Mouse (Mus musculus): ENCODE results near the gene Actl11. TPM values are rescaled to one million over a fixed set of nuclear protein-coding genes. Genes with fewer than 3 reads are reported as not detected.

Actl11 gene
- polyA plus RNA-seq, 1 experiment, result not detected

DNA sequence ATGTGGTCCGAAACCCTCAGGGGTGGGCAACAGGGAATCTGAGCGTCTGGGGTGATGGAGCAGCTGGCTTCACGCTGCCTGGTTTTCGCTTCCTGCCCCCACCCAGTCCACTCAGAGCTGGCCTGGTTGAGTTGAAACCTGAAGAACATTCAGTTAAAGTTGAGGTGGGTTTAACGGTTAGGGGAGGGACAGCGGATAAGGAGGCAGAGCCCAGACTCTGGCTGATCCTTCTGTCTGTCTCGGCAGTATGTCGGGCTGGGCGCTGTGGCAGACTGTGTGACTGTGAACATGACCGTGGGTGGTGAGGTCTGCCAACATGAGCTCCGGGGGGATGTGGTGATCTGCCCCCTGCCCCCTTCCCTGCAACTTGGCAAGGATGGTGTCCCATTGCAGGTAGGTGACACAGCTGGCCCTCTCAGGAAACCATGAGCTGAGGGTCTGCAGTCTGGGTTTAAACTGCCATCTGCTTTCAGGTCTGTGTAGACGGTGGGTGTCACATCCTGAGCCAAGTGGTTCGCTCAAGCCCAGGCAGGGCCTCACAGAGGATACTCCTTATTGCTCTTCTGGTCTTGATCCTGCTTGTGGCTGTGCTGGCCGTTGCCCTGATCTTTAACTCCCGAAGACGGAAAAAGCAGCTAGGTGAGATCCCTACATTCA lies 13.4 kb upstream of the Actl11 start:
- Histone ChIP-seq H3K36me3 (ENCODE audit: control insufficient read depth, insufficient read depth) (no peaks in the 10 kb centered on the region), H3K27me3 (ENCODE audit: control insufficient read depth, insufficient read depth, insufficient read length) (peaks cover 16% of the 10 kb centered on the region), H3ac (ENCODE audit: control insufficient read depth, insufficient read length, low read depth) (no peak overlapping the region), H3K4me3 (ENCODE audit: insufficient read depth, poor library complexity, severe bottlenecking) (no peak overlapping the region), H3K79me3 (ENCODE audit: low read depth) (no peaks in the 10 kb centered on the region), H3K79me2 (ENCODE audit: control insufficient read depth, insufficient read depth) (no peaks in the 10 kb centered on the region)
- TF ChIP-seq USF1 (IDR thresholded peaks at IDR 0.05; ENCODE audit: low read depth) (no peak), MYOG (IDR thresholded peaks at IDR 0.05; ENCODE audit: control insufficient read depth, extremely low read depth, insufficient read length) (no peak), FOSL1 (IDR thresholded peaks at IDR 0.05; ENCODE audit: insufficient read depth, low read length, poor library complexity, severe bottlenecking) (no peak), MAX (IDR thresholded peaks at IDR 0.05) (no peak), MYOD1 (IDR thresholded peaks at IDR 0.05; ENCODE audit: control insufficient read depth, insufficient read length, low read depth) (no peak), CTCF (IDR thresholded peaks at IDR 0.05; ENCODE audit: control insufficient read depth, insufficient read depth, insufficient read length) (no peak), CEBPB (IDR thresholded peaks at IDR 0.05; ENCODE audit: low read depth) (no peak)

DNA sequence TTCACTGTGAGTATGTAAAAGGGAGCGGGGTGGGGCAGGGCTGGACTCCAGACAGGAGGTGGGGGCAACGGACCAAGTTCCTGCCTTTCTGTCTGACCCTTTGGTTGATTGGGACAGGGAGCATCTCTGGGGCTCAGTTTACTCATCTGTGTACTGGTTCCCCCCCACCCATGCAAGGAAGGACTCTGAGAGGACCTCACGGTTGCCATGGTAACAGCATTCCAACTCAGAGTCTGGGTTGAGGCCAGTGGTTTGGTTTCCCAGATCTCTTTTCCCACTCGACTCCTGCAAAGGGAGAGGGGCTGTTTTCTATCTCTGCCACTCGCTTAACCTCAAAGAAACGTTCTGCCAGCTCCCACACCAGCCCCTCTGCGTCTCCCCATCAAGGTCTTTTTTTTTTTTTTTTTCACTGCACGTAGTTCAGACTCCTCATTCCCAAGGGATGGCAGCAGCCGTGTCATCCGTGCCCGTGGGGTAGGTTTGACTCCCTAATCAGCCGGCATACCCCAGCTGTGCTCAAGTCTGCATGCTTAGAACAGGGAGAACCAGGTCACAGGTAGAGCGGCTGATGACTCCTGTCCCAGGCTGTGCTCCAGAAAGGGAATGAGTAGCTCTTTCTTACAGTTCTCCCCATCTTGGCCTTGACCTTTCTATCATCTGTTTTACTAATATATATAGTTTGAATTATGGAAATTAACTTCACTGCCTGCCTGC lies 10.2 kb upstream of the Actl11 start:
- peaks cover 11% of the 10 kb centered on the region for H3K27me3 ChIP-seq (ENCODE audit: control insufficient read depth, insufficient read depth, insufficient read length)
- no peaks in the 10 kb centered on the region for H3K36me3 ChIP-seq (ENCODE audit: control insufficient read depth, insufficient read depth)
- H3ac ChIP-seq (ENCODE audit: control insufficient read depth, insufficient read length, low read depth), result no peak overlapping the region
- TF ChIP-seq CTCF (IDR thresholded peaks at IDR 0.05; ENCODE audit: control insufficient read depth, insufficient read depth, insufficient read length) (no peak), USF1 (IDR thresholded peaks at IDR 0.05; ENCODE audit: low read depth) (no peak), CEBPB (IDR thresholded peaks at IDR 0.05; ENCODE audit: low read depth) (no peak), FOSL1 (IDR thresholded peaks at IDR 0.05; ENCODE audit: insufficient read depth, low read length, poor library complexity, severe bottlenecking) (no peak), MYOG (IDR thresholded peaks at IDR 0.05; ENCODE audit: control insufficient read depth, extremely low read depth, insufficient read length) (no peak), MYOD1 (IDR thresholded peaks at IDR 0.05; ENCODE audit: control insufficient read depth, insufficient read length, low read depth) (no peak), MAX (IDR thresholded peaks at IDR 0.05) (no peak)
- H3K4me3 ChIP-seq (ENCODE audit: insufficient read depth, poor library complexity, severe bottlenecking), result no peak overlapping the region
- H3K79me3 ChIP-seq (ENCODE audit: low read depth), result no peaks in the 10 kb centered on the region
- H3K79me2 ChIP-seq (ENCODE audit: control insufficient read depth, insufficient read depth), result no peaks in the 10 kb centered on the region

DNA sequence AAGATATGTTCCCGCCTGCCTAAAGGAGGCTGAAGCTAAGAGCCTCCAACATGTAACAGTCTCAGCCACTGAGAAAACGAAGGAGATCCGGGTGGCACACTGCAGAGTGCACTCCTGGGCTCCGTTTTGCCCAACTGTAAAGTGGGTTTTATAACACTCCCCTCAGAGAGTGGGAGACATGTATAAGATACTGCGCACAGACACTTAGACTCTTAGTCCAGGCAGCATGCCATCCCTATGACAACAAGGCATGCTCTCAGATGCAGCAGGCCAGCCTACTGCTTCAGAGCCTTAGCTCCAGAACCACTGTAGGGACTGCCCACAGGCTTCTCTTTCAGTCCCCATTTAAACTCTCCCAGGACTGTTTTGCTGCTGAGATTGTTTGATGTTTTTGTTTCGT lies 9.4 kb upstream of the Actl11 start:
- H3K79me3 ChIP-seq (ENCODE audit: low read depth), result no peaks in the 10 kb centered on the region
- H3K36me3 ChIP-seq (ENCODE audit: control insufficient read depth, insufficient read depth), result no peaks in the 10 kb centered on the region
- no peaks in the 10 kb centered on the region for H3K79me2 ChIP-seq (ENCODE audit: control insufficient read depth, insufficient read depth)
- no peak for TF ChIP-seq CTCF (IDR thresholded peaks at IDR 0.05; ENCODE audit: control insufficient read depth, insufficient read depth, insufficient read length)
- TF ChIP-seq CEBPB (IDR thresholded peaks at IDR 0.05; ENCODE audit: low read depth), result no peak
- no peak for TF ChIP-seq FOSL1 (IDR thresholded peaks at IDR 0.05; ENCODE audit: insufficient read depth, low read length, poor library complexity, severe bottlenecking)
- TF ChIP-seq MAX (IDR thresholded peaks at IDR 0.05), result no peak
- no peak for TF ChIP-seq MYOG (IDR thresholded peaks at IDR 0.05; ENCODE audit: control insufficient read depth, extremely low read depth, insufficient read length)
- TF ChIP-seq MYOD1 (IDR thresholded peaks at IDR 0.05; ENCODE audit: control insufficient read depth, insufficient read length, low read depth), result no peak
- no peak for TF ChIP-seq USF1 (IDR thresholded peaks at IDR 0.05; ENCODE audit: low read depth)
- H3K4me3 ChIP-seq (ENCODE audit: insufficient read depth, poor library complexity, severe bottlenecking), result no peak overlapping the region
- peaks cover 11% of the 10 kb centered on the region for H3K27me3 ChIP-seq (ENCODE audit: control insufficient read depth, insufficient read depth, insufficient read length)
- no peak overlapping the region for H3ac ChIP-seq (ENCODE audit: control insufficient read depth, insufficient read length, low read depth)

DNA sequence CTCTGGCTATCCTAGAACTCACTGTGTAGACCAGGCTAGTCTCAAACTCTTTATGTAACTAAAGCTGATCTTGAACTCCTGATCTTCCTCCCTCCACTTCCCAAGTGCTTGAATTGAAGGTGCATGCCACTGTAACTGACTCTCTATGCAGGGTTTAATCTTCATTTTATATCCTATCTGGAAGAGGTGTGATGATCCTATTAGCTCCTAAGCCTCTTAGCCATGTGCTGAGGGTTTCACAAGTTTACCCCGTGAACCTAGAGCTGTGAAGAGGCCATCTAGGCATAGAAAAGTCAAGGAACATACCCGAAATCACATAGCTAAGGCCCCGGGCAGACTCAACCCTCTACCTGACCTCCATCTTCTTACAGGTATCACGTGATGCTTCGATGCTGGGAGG lies 8.8 kb upstream of the Actl11 start:
- H3K79me2 ChIP-seq (ENCODE audit: control insufficient read depth, insufficient read depth), result no peaks in the 10 kb centered on the region
- TF ChIP-seq MYOG (IDR thresholded peaks at IDR 0.05; ENCODE audit: control insufficient read depth, extremely low read depth, insufficient read length) (no peak), CTCF (IDR thresholded peaks at IDR 0.05; ENCODE audit: control insufficient read depth, insufficient read depth, insufficient read length) (no peak), MAX (IDR thresholded peaks at IDR 0.05) (no peak), FOSL1 (IDR thresholded peaks at IDR 0.05; ENCODE audit: insufficient read depth, low read length, poor library complexity, severe bottlenecking) (no peak), CEBPB (IDR thresholded peaks at IDR 0.05; ENCODE audit: low read depth) (no peak), MYOD1 (IDR thresholded peaks at IDR 0.05; ENCODE audit: control insufficient read depth, insufficient read length, low read depth) (no peak), USF1 (IDR thresholded peaks at IDR 0.05; ENCODE audit: low read depth) (no peak)
- no peak overlapping the region for H3K4me3 ChIP-seq (ENCODE audit: insufficient read depth, poor library complexity, severe bottlenecking)
- H3K36me3 ChIP-seq (ENCODE audit: control insufficient read depth, insufficient read depth), result no peaks in the 10 kb centered on the region
- H3ac ChIP-seq (ENCODE audit: control insufficient read depth, insufficient read length, low read depth), result no peak overlapping the region
- no peaks in the 10 kb centered on the region for H3K79me3 ChIP-seq (ENCODE audit: low read depth)
- peaks cover 11% of the 10 kb centered on the region for H3K27me3 ChIP-seq (ENCODE audit: control insufficient read depth, insufficient read depth, insufficient read length)

DNA sequence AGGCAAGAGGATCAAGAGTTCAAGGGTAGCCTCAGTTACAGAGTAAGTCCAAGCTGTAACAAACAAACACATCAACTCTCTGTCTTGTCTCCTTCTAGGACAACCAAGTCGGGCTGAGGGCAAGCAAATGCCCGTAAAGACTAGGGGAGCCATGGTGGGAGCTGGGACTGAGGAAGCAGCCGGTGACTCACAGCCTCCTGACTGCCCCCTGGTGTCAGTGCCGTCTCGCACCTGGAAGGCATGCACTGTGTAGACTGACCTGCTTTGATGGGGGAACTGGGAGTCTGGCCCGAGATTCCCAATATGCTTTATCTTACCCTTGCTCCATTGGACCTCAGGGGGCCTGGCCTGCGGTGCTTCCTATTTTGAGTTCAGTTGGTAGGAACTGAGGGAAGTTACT lies 5.2 kb upstream of the Actl11 start:
- Histone ChIP-seq H3K4me3 (ENCODE audit: insufficient read depth, poor library complexity, severe bottlenecking) (no peak overlapping the region), H3K79me3 (ENCODE audit: low read depth) (no peaks in the 10 kb centered on the region), H3K36me3 (ENCODE audit: control insufficient read depth, insufficient read depth) (no peaks in the 10 kb centered on the region), H3ac (ENCODE audit: control insufficient read depth, insufficient read length, low read depth) (no peak overlapping the region), H3K79me2 (ENCODE audit: control insufficient read depth, insufficient read depth) (no peaks in the 10 kb centered on the region), H3K27me3 (ENCODE audit: control insufficient read depth, insufficient read depth, insufficient read length) (no peaks in the 10 kb centered on the region)
- TF ChIP-seq MYOG (IDR thresholded peaks at IDR 0.05; ENCODE audit: control insufficient read depth, extremely low read depth, insufficient read length), result no peak
- peak; percentile 29 for TF ChIP-seq CTCF (IDR thresholded peaks at IDR 0.05; ENCODE audit: control insufficient read depth, insufficient read depth, insufficient read length)
- TF ChIP-seq MYOD1 (IDR thresholded peaks at IDR 0.05; ENCODE audit: control insufficient read depth, insufficient read length, low read depth), result no peak
